Mouse (Mus musculus): ENCODE results near the gene Atp2c2. TPM values are rescaled to one million over a fixed set of nuclear protein-coding genes. Genes with fewer than 3 reads are reported as not detected.

Gene Atp2c2
- polyA plus RNA-seq (2016; fragmentation: Nextera tagmentation; extraction: Ambion mirVana), result 2.3 and 2.5 TPM in 2 replicates

DNA sequence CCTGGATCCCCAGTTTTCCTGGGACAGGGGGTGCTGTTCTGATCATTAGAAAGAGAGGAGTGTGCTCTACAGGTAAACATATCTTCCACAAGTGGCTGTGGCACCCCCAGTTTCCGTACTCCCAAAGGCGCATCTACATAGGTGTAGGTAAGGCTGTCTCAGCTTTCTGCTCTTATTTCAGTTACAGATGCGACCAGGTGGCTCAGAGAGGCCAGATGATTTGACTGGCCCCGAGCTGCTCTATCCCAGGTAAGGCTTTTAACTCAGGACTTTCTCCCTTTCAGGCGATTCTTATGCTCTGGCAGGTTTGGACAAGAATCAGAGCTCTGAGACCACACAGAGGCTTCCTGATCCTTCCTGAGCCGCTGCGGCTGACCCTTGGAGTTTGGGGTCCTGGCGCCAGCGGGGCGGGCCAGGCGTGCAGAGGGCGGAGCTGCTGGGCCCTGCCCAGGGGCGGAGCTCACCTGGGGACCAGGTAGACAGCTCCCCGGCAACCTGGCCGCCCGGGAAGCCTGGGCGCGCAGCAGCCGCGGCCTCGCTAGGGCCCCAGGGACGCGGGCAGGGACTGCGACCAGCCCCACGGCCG is at the start of gene Atp2c2:
Gene Atp2c2, plus strand, starts transcription at position 461 of the 586 bp plus-strand sequence.
- Histone ChIP-seq H3K9me3 (replicated peaks) (no peaks in the 10 kb centered on the region), H3K4me1 (peaks cover 24% of the 10 kb centered on the region), H3K27me3 (ENCODE audit: low read depth, poor library complexity, severe bottlenecking) (peaks cover 65% of the 10 kb centered on the region), H3K36me3 (no peaks in the 10 kb centered on the region), H3K4me3 (peak within 1 kb of the TSS; percentile 32), H3K27ac (no peak within 1 kb of the TSS; the same call in 1 of the 2 replicates)
- 4% methylated on average over 26 of the region's 26 CpGs for WGBS
- peak; percentile 49 for DNase-seq (ENCODE audit: low spot score)

DNA sequence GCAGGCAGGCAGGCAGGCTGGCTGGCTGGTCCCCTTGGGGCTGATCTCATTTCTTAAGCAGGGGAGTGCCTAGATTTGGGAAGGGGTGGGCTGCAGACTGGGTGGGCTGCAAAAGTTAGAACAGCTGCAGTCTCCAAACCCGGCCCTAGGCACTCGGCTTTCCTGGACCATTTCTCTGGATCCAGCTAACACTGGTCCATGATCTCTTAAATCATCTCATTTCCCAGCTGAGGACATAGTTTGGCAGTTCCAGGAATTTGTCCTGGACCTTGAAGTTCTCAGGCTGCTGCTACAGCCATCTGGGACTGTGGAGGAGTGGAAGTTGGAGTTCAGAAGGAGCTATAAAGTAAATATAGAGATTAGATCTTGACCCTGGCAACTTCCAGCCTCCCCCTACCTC is 48.5 kb upstream of the Atp2c2 start:
- Histone ChIP-seq H3K36me3 (no peaks in the 10 kb centered on the region), H3K27me3 (ENCODE audit: low read depth, poor library complexity, severe bottlenecking) (no peaks in the 10 kb centered on the region), H3K27ac (peak overlapping the region; percentile 6; the same call in 1 of the 2 replicates), H3K4me1 (peaks cover 40% of the 10 kb centered on the region), H3K4me3 (no peak overlapping the region), H3K9me3 (replicated peaks) (no peaks in the 10 kb centered on the region)
- WGBS, result 43% methylated on average over 2 of the region's 2 CpGs
- DNase-seq (ENCODE audit: low spot score), result no peak

DNA sequence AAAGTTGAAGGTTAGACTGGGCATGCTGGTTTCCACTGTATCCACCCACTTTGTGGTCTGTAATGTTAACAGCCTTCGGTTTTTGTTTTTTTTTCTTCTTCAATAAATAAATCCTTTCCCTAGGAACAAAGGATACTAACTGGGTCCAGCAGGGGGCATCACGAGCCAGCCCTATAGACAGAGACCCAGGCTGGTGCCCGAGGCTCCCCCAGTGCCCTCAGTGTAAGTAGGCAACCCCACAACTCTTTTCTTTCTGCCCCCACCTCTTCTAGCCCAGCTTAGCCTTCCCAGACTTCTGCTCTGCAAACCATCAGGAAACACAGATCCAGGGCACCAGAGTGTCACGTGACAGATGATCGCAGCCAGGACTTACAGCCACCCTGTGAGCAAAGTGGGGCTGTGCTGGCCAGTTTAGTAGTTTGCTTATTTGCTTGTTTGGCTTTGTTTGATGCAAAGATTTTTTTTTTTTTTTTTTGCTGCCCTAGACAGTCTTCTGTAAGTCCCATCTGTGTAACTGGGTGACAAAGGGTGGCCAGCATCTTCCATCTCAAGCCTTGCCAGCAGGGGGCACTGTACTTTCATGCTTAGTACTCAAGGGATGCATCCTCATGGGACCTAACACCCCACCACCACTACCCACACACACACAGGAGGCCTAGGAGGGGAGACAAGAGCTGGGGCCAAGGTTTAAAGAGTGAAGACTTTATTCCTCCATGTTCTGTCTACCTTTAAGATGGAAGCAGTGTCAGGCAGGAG is 42.9 kb upstream of the Atp2c2 start:
- Histone ChIP-seq H3K4me3 (no peak overlapping the region), H3K36me3 (no peaks in the 10 kb centered on the region), H3K4me1 (peaks cover 41% of the 10 kb centered on the region), H3K27me3 (ENCODE audit: low read depth, poor library complexity, severe bottlenecking) (no peaks in the 10 kb centered on the region), H3K27ac (no peak overlapping the region), H3K9me3 (replicated peaks) (no peaks in the 10 kb centered on the region)
- 64% methylated on average over 5 of the region's 5 CpGs for WGBS
- no peak for DNase-seq (ENCODE audit: low spot score)

DNA sequence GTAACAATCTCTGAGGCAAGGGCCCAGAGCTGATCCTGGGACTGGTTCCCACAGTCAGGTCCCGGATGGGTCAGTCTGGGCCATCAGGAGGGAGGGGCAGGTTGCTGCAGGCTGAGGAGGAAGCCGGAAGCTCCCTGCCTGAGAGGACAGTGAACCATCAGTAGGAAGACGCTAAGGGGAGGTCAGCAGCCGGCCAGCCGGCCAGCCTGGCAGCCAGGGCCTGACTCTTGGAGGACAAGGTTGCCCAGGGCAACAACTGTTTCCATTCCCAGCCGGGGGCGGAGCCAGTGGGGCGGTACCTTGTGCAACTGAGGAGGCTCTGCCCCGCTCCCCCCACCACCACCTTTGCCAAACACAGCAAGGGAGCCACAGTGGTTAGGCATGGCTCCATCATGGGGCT is 38.7 kb upstream of the Atp2c2 start:
- DNase-seq (ENCODE audit: low spot score), result peak; percentile 67
- H3K9me3 ChIP-seq (replicated peaks), result no peaks in the 10 kb centered on the region
- peaks cover 10% of the 10 kb centered on the region; the same call in 1 of the 2 replicates for H3K27me3 ChIP-seq (ENCODE audit: low read depth, poor library complexity, severe bottlenecking)
- H3K4me1 ChIP-seq, result peaks cover 43% of the 10 kb centered on the region
- H3K4me3 ChIP-seq, result no peak overlapping the region
- H3K36me3 ChIP-seq, result no peaks in the 10 kb centered on the region
- 5% methylated on average over 9 of the region's 9 CpGs for WGBS
- peak overlapping the region; percentile 79 for H3K27ac ChIP-seq

DNA sequence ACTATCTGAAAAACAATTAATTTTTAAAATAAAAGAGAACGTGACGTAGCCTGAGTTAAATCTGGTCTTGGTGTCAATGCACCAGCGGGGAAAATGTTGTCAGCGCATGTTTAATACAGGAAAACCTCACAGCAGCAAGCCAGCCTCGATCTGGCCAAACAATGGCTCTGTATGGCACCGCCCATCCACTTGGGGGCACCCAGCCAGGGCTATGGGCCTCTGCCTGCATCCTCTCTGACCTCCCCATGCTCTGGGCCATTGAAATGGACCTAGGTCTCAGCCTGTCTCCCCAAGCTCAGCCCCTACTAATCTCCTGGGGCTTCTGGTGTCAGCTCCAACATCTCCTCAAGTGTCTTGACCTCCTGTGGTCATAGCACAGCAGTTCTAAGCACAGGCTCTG is 37.9 kb upstream of the Atp2c2 start:
- WGBS, result 79% methylated on average over 6 of the region's 6 CpGs
- peaks cover 18% of the 10 kb centered on the region; the same call in 1 of the 2 replicates for H3K27me3 ChIP-seq (ENCODE audit: low read depth, poor library complexity, severe bottlenecking)
- no peak overlapping the region for H3K27ac ChIP-seq
- H3K9me3 ChIP-seq (replicated peaks), result no peaks in the 10 kb centered on the region
- H3K4me3 ChIP-seq, result no peak overlapping the region
- no peaks in the 10 kb centered on the region for H3K36me3 ChIP-seq
- no peak for DNase-seq (ENCODE audit: low spot score)
- peaks cover 51% of the 10 kb centered on the region for H3K4me1 ChIP-seq

DNA sequence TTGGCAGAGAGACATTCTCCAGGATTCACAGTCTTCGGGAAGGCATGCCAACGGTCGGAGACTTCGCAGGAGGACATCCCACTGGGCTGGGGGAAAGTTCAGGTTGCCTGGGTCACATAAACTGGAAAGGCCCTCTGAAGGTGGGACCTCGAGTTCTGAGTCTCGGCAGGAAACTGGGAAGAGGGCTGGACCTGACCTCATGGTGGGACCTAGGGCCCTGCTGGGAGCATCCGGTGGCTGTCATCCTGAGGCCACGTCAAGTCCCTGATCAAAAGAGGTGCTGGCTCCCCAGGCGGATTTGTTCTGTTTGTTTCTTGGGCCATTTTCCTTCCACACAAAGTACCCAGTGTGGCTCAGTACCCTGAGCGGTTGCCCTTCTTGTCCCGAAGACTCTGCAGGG is 36.4 kb upstream of the Atp2c2 start:
- DNase-seq (ENCODE audit: low spot score), result no peak
- WGBS, result 68% methylated on average over 11 of the region's 11 CpGs
- H3K9me3 ChIP-seq (replicated peaks), result no peaks in the 10 kb centered on the region
- no peaks in the 10 kb centered on the region for H3K36me3 ChIP-seq
- H3K4me1 ChIP-seq, result peaks cover 53% of the 10 kb centered on the region
- H3K27me3 ChIP-seq (ENCODE audit: low read depth, poor library complexity, severe bottlenecking), result peaks cover 28% of the 10 kb centered on the region; the same call in 1 of the 2 replicates
- H3K27ac ChIP-seq, result no peak overlapping the region
- H3K4me3 ChIP-seq, result no peak overlapping the region

DNA sequence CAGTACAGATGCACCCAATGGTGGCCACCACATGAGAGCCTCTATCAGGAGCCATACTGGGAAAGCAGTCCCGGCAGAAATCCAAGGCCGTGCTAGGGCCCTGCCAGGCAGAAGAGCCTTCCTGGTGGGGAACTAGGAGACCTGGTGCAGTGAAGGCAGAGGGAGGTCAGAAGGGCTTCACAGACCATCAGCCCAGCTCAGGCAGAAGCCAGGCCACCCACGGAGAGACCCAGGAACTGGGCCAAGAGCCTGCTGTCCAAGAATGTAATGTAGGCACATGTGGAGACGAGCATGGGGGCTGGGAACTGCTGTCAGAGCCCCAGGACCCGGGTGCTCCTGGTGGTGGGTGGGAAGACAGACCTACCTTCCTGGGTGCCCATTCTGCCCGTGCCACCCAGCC is 34.5 kb upstream of the Atp2c2 start:
- Histone ChIP-seq H3K4me3 (no peak overlapping the region), H3K27ac (no peak overlapping the region), H3K27me3 (ENCODE audit: low read depth, poor library complexity, severe bottlenecking) (peaks cover 28% of the 10 kb centered on the region; the same call in 1 of the 2 replicates), H3K36me3 (no peaks in the 10 kb centered on the region), H3K9me3 (replicated peaks) (no peaks in the 10 kb centered on the region), H3K4me1 (peaks cover 53% of the 10 kb centered on the region)
- DNase-seq (ENCODE audit: low spot score), result no peak
- 84% methylated on average over 6 of the region's 6 CpGs for WGBS

DNA sequence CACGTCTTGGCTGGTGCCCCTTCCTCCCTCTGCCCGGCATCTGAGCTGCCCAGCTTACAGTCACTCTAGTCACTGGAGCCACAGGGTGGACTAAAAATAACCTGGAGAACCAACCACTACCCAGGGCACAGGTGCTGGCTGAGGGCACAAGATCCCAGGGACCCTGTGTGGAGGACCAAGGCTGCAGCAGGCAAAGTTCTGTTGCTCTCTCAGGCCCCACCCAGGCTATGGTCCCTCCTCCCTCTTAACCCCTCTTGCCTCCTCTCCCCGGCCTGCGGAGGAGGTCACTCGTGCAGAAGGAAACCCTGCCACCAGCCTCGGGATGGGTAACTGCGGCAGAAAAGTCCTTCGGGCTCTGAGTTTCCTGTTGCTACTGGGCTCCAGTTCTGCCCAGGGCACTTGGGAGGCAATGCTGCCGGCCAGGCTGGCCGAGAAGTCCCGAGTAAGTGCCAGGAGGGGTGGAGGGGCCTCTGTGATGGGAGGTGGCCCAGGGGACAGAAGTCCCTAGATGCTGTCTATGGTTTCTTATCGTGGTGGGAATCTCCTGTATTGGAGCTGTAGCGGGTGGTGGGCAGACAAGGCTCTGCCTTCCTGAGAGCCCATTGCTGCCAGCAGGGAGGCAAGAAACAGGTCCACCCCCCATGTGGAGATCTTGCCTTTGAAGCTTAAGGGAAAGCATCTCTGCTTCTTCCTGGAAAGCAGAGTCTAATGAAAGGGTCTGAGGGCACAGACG is 33.4 kb upstream of the Atp2c2 start, which contains the start of gene Wfdc1:
Gene Wfdc1, plus strand, starts transcription at position 147 of the 733 bp plus-strand sequence.
- Histone ChIP-seq H3K27me3 (ENCODE audit: low read depth, poor library complexity, severe bottlenecking) (peaks cover 28% of the 10 kb centered on the region; the same call in 1 of the 2 replicates), H3K9me3 (replicated peaks) (no peaks in the 10 kb centered on the region), H3K27ac (peak within 1 kb of the TSS; percentile 19; the same call in 1 of the 2 replicates), H3K4me3 (no peak within 1 kb of the TSS), H3K4me1 (peaks cover 42% of the 10 kb centered on the region), H3K36me3 (no peaks in the 10 kb centered on the region)
- 24% methylated on average over 14 of the region's 14 CpGs for WGBS
- no peak for DNase-seq (ENCODE audit: low spot score)

DNA sequence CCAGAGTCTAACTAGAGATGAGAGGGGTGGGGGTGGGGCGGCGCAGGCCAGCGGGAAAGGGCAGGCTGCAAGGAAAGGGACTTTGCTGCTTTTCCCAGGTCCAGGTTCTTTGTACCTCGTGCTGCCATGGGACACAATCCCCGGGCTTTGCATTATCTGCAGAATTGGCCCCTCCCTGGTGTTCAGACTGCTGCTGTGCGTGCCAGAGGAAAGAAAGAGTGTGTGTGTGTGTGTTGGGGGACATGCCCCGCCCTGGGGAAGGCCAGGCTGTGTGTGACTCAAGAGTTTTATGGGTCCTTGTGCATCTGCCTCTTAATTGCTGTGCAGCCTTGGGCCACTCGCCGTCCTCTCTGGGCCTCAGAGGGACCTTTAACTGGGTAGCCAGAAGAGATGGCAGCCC is 31.4 kb upstream of the Atp2c2 start:
- H3K9me3 ChIP-seq (replicated peaks), result no peaks in the 10 kb centered on the region
- peaks cover 28% of the 10 kb centered on the region; the same call in 1 of the 2 replicates for H3K27me3 ChIP-seq (ENCODE audit: low read depth, poor library complexity, severe bottlenecking)
- DNase-seq (ENCODE audit: low spot score), result no peak
- 73% methylated on average over 9 of the region's 9 CpGs for WGBS
- H3K4me1 ChIP-seq, result peaks cover 30% of the 10 kb centered on the region
- no peaks in the 10 kb centered on the region for H3K36me3 ChIP-seq
- no peak overlapping the region for H3K4me3 ChIP-seq
- H3K27ac ChIP-seq, result no peak overlapping the region

DNA sequence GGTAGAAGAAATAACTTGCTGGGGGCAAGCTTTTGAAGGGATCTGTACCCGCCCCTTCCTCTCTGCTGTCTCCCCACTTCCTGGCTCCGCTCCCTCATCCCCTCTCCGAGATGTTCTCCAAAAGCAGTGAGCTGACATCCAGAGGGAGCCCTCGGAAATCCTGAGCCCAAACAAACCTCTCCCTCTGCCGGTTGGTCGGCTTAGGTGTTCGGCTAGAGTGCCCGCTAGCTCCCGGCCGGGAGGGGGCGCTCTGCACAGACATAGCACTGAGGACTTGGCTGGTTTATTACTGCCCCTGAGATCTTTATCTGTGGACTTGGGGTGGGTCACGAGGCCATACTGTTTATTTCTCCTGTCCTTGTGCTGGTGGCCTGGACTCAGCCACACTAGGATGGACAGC is 30.5 kb upstream of the Atp2c2 start:
- no peak for DNase-seq (ENCODE audit: low spot score)
- Histone ChIP-seq H3K4me3 (no peak overlapping the region), H3K27me3 (ENCODE audit: low read depth, poor library complexity, severe bottlenecking) (peaks cover 28% of the 10 kb centered on the region; the same call in 1 of the 2 replicates), H3K4me1 (peaks cover 29% of the 10 kb centered on the region), H3K9me3 (replicated peaks) (no peaks in the 10 kb centered on the region), H3K27ac (no peak overlapping the region), H3K36me3 (no peaks in the 10 kb centered on the region)
- whole genome bisulfite sequencing, result 50% methylated on average over 12 of the region's 12 CpGs

DNA sequence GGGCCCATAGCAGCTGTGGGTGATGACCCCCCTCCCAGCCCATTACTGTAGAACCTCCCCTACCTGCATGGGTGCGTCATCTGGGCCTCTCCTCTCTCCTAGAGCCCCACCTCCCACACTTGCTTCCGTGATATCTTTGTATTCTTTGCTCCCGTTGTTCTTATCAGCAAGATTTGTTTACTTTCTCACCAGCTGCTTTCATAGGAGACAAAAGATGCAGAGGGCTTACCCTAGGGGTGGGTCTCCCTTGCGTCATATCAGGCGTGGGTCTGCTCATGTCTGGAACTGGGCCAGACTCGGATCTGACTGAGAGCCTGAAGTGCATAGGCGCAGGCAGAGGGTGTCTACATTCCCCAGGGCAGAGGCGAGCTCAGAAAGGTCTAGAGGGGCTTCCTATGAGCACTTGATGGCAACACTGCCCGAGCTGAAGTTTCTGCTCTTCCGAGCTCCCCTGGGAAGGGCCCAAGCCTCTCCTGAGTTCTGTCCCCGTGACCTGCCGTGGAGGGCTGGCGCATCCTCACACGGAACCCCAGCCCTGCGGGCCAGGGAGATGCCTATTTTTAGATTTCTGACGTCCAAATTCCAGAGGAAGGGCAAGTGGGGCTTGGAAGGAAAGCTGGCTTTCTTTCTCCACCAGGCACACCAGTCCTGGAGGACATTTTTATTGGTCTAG is 29.3 kb upstream of the Atp2c2 start:
- DNase-seq (ENCODE audit: low spot score), result no peak
- Histone ChIP-seq H3K27me3 (ENCODE audit: low read depth, poor library complexity, severe bottlenecking) (peaks cover 23% of the 10 kb centered on the region; the same call in 1 of the 2 replicates), H3K9me3 (replicated peaks) (no peaks in the 10 kb centered on the region), H3K27ac (0 out of 2 replicates have a peak overlapping the region, but pooled peaks have one; percentile 27), H3K4me3 (no peak overlapping the region), H3K4me1 (peaks cover 17% of the 10 kb centered on the region), H3K36me3 (no peaks in the 10 kb centered on the region)
- WGBS, result 71% methylated on average over 16 of the region's 16 CpGs

DNA sequence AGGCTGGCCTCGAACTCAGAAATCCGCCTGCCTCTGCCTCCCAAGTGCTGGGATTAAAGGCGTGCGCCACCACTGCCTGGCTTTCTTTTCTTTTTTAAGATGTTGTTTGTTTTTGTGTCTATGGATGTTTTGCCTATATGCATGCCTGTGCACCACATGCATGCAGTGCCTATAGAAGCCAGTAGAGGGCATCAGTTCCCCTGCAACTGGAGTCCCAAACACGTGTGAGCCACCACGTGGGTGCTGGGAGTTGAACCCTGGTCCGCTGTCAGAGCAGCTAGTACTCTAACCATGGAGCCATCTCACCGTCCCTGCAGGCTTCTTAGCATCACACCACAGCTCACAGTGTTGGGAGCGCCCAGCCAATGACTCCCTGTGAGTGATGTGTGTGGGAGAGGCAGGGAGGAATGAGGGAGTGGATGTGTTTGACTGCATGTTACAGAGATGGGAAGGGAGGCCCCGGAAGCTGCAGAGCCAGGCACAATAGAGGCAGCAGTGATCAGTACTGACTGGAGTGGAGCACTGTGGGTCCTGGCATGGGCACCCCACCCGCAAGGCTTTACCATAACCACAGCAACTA is 25.7 kb upstream of the Atp2c2 start:
- Histone ChIP-seq H3K4me1 (peaks cover 15% of the 10 kb centered on the region; the same call in 1 of the 2 replicates), H3K4me3 (no peak overlapping the region), H3K36me3 (no peaks in the 10 kb centered on the region), H3K27ac (no peak overlapping the region), H3K9me3 (replicated peaks) (no peaks in the 10 kb centered on the region), H3K27me3 (ENCODE audit: low read depth, poor library complexity, severe bottlenecking) (no peaks in the 10 kb centered on the region)
- DNase-seq (ENCODE audit: low spot score), result no peak
- 82% methylated on average over 11 of the region's 11 CpGs for whole genome bisulfite sequencing
